Mouse (Mus musculus) megakaryocyte, embryonic 14.5 days (primary cell): ENCODE data around the gene Zmat5. TPM values are rescaled to one million over a fixed set of nuclear protein-coding genes. Genes with fewer than 3 reads are reported as not detected.

Experiments
- H3K27me3 ChIP-seq: replicated peaks from 2 replicates; pipeline ENCODE3; 2012; ENCODE audit warnings: inconsistent platforms
- H3K36me3 ChIP-seq: replicated peaks from 2 replicates; pipeline ENCODE3; 2012; ENCODE audit warnings: low read length, inconsistent platforms, mixed read lengths
- H3K4me1 ChIP-seq: 2 replicates; pipeline ENCODE4 v1.6.1; 2012; ENCODE audit warnings: inconsistent platforms
- H3K4me3 ChIP-seq: replicated peaks from 2 replicates; pipeline ENCODE3; 2012; ENCODE audit warnings: moderate library complexity, mild to moderate bottlenecking, inconsistent platforms
- H3K9me3 ChIP-seq: 2 replicates; pipeline ENCODE4 v1.6.1; 2012; ENCODE audit warnings: inconsistent platforms
- FLI1 ChIP-seq: IDR thresholded peaks from 2 replicates; pipeline ENCODE4 v1.6.1; 2012; ENCODE audit warnings: low read length, inconsistent platforms, mixed read lengths
- GATA1 ChIP-seq: IDR thresholded peaks from 3 replicates; pipeline ENCODE4 v1.6.1; 2012; ENCODE audit warnings: mixed read lengths, low read length, inconsistent platforms, borderline replicate concordance
- polyA plus RNA-seq: library from polyadenylated mRNA; stranded (reverse); fragments of >175 nt; gene quantifications from 2 replicates; pipeline ENCODE4 v1.2.3, GENCODE M21; 2012; ENCODE audit warnings: low replicate concordance; ENCODE audit not compliant: insufficient read depth

Gene Zmat5
- polyA plus RNA-seq, 1 experiment, result 75.1 TPM

DNA sequence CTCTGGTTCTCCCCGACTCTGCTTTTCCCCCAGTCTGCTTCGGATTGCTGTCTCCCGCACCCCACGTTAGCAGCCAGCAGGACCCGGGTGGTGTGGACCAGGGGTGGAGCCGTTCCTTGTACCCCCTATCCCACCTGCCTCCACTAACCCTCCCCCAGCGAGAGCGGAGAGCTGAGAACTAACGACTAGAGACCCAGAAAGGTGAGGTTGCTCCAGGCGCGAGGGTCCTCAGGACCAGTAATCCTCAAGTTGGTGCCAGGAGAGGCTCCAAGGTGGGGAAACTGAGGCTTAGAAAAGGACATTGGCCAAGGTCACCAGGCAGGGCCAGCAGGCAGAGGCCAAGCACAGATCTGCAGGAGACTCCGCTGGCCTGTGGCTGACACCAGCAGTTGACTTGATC lies 42.8 kb downstream of the Zmat5 start:
- TF ChIP-seq GATA1 (no peak), FLI1 (no peak)
- Histone ChIP-seq H3K9me3 (peaks cover 3% of the 10 kb centered on the region; the same call in 1 of the 2 replicates), H3K36me3 (no peaks in the 10 kb centered on the region), H3K4me1 (peaks cover 11% of the 10 kb centered on the region), H3K4me3 (peak overlapping the region; percentile 28), H3K27me3 (peaks cover 96% of the 10 kb centered on the region)

DNA sequence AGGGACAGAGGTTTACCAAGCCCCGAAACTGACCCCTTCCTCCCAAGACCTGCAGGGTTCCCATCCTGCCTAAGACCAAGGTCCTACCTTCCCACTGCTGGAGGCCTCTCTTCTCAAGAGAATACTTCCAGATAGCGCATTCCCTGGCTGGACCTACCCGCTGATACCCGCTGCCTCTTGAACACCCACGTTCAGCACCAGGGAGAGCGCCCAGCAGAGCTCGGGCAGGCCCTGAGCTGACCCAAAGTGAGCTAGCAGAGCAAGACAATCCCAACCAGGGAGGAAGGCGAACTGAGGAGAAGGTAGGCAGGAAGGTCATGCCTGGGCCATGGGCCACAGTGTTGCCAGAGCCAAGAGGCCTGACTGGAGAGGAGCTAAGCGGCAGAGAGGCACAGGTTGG lies 45.8 kb downstream of the Zmat5 start:
- H3K4me1 ChIP-seq, result peaks cover 11% of the 10 kb centered on the region
- H3K9me3 ChIP-seq, result peaks cover 19% of the 10 kb centered on the region
- TF ChIP-seq FLI1 (no peak), GATA1 (no peak)
- peaks cover 90% of the 10 kb centered on the region for H3K27me3 ChIP-seq
- no peaks in the 10 kb centered on the region for H3K36me3 ChIP-seq
- H3K4me3 ChIP-seq, result no peak overlapping the region

DNA sequence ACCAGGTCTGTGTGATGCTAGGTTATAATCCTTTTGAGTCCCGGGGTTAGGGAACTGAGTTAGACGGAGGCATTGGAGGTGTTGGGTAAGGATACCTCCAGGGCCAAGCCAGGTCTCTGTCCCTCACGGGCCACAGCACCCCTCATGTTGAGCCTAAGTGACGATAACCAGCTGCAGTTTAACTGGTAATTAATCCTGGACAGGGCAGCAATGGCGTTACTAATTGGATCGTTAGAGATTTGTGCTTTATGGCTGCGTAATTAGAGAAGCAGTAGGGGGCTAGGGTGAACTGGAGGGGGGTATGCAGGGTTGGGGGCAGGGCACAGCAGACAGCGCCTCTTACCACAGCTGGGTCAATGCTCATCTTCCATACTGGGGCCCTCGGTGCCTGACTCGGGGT lies 48.4 kb downstream of the Zmat5 start:
- H3K36me3 ChIP-seq, result no peaks in the 10 kb centered on the region
- H3K27me3 ChIP-seq, result peaks cover 85% of the 10 kb centered on the region
- no peak overlapping the region for H3K4me3 ChIP-seq
- peaks cover 19% of the 10 kb centered on the region for H3K9me3 ChIP-seq
- H3K4me1 ChIP-seq, result peaks cover 3% of the 10 kb centered on the region; the same call in 1 of the 2 replicates
- no peak for TF ChIP-seq FLI1
- no peak for TF ChIP-seq GATA1

DNA sequence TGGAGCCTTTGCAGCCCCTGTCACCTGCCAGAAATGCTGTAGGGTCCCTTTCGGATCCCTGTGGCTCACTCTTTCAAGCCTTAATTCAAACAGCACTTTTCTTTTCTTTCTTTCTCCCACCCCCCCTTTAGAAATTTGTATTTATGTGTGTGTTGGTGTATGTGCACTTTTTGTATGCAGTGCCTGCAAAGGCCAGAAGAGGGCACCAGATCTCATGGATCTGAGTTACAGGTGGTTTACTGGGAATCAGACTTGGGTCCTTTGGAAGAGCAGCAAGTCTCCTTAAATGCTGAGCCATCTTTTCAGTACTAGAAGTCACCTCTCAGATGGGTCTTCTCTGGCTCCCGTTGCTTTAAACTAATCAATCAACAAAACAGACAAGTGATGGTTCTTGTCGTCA lies 49.6 kb downstream of the Zmat5 start:
- TF ChIP-seq GATA1, result no peak
- TF ChIP-seq FLI1, result no peak
- Histone ChIP-seq H3K4me1 (peaks cover 3% of the 10 kb centered on the region; the same call in 1 of the 2 replicates), H3K4me3 (no peak overlapping the region), H3K9me3 (peaks cover 19% of the 10 kb centered on the region), H3K27me3 (peaks cover 81% of the 10 kb centered on the region), H3K36me3 (no peaks in the 10 kb centered on the region)

DNA sequence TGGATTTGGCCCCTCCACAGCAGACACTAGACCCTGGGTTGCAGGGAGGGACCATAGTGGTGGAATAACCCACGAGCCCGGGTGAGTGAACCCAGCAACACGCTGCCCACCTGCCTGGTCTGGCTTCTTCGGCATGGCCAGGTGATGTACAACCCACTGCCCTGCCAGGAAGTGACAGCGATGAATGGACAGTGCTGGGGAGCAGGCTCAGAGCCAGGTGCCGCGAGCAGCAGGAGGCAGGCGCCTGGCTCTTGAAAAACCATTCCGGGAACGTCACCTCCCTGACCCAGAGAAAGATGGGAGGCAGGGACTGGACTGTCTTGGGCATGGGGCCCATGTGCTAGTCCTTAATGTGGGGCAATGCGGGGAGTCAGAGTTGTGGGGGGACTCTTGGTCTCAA lies 50.4 kb downstream of the Zmat5 start:
- Histone ChIP-seq H3K4me3 (no peak overlapping the region), H3K27me3 (peaks cover 74% of the 10 kb centered on the region), H3K36me3 (no peaks in the 10 kb centered on the region), H3K9me3 (peaks cover 16% of the 10 kb centered on the region), H3K4me1 (peaks cover 3% of the 10 kb centered on the region; the same call in 1 of the 2 replicates)
- no peak for TF ChIP-seq FLI1
- no peak for TF ChIP-seq GATA1

DNA sequence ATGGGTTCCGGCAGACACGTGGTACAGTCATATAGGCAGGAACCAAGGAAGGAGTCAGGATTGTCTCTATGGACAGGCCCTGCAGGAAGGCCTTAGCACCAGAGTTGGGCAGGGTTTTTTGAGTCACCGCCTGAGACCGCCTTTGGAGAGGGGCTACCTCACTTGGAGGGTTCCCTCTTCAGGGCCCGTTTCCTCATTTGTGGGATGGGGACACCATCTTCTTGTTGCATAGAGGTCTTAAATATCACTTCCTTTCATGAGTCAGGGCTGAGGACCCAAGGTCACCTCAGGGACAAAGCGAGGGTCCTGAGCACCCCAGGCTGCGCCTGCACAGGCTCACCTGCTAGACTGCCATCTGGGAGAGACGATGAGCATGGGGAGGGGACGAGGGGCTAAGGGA lies 52.0 kb downstream of the Zmat5 start:
- H3K4me1 ChIP-seq, result peaks cover 3% of the 10 kb centered on the region; the same call in 1 of the 2 replicates
- H3K27me3 ChIP-seq, result peaks cover 70% of the 10 kb centered on the region
- TF ChIP-seq GATA1 (no peak), FLI1 (no peak)
- no peaks in the 10 kb centered on the region for H3K36me3 ChIP-seq
- H3K9me3 ChIP-seq, result peaks cover 16% of the 10 kb centered on the region
- H3K4me3 ChIP-seq, result no peak overlapping the region

DNA sequence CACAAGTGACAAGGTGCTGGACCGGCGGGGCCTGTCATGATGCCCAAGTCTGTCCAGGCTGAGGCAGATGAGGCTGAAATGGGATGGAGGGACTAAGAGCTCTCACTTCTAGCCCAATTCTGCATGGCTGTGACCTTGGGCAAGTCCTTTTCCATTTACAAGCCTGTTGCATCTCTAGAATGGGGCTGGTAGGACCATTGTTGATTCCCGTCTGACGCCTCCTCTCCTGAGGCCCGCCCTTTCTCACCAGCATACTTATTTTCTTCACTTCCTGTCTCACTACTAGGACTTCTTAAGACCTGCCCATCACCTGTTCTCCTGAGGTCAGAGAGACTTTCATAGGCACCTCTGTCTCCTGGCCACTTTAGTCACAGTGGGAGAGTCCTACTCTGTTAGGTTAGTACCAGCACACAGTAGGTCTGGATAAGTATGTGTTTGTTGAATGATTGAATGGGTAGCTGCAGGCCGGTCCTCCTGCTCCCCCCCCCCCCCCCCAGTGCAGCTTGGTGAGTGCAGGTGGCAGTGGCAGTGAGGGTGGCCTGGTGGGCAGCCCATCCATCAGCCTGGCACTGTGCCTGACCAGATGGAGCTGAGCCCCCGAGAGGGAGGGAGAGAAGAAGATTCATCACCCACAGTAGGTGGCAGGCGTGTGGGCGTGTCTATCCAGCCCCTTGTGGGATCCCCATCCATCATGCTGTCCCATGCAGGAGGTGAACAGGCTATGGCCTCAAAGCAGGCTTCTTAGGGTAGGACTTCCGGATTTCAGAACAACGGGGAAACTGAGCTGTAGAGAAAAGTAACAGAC lies 52.7 kb downstream of the Zmat5 start:
- TF ChIP-seq GATA1, result no peak
- no peak for TF ChIP-seq FLI1
- Histone ChIP-seq H3K9me3 (peaks cover 16% of the 10 kb centered on the region), H3K4me3 (no peak overlapping the region), H3K36me3 (no peaks in the 10 kb centered on the region), H3K27me3 (peaks cover 71% of the 10 kb centered on the region), H3K4me1 (peaks cover 3% of the 10 kb centered on the region; the same call in 1 of the 2 replicates)

DNA sequence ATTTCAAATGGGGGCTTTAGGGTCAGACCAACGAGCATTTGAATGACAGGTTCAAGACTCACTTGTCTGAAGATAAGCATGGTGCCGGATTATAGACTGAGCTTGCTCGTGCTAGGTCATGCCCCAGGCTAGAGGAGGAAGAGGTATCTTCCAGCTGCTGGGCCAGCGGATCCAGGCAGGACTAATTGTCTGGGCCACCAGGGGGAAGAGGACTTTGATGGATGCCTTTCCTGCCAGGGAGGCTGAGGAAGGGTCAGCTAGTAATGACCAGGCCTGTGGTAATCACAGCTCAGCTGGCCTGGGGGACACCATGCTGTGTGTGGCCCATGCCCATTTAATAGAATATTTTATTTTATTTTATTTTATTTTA lies 53.3 kb downstream of the Zmat5 start:
- peaks cover 3% of the 10 kb centered on the region; the same call in 1 of the 2 replicates for H3K4me1 ChIP-seq
- TF ChIP-seq FLI1 (no peak), GATA1 (no peak)

DNA sequence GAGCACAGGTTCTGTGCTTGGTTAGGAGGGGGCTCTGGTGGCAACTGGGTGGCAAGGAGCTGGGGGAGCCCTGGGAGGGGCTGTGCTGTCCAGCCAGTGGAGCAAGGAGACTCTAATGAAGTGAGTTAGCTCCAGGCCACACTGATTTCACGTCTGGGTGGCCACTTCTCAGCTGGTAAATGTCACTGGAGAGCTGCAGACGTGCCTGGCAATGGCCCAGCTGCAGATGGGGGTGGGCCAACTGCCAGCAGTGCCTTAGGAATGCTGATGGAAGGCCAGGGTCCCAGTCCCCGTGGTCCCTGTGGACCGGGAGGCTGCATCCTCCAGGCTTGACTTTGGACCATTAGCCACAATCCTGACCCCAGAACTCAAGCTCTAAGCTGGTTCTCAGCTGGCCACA lies 56.0 kb downstream of the Zmat5 start:
- Histone ChIP-seq H3K9me3 (no peaks in the 10 kb centered on the region), H3K4me1 (peaks cover 6% of the 10 kb centered on the region; the same call in 1 of the 2 replicates)
- TF ChIP-seq GATA1, result no peak
- TF ChIP-seq FLI1, result no peak

More for the DNA sequence above, 53.3 kb downstream of the Zmat5 start:
- Histone ChIP-seq H3K36me3 (no peaks in the 10 kb centered on the region), H3K4me3 (no peak overlapping the region), H3K9me3 (peaks cover 16% of the 10 kb centered on the region), H3K27me3 (peaks cover 71% of the 10 kb centered on the region)

DNA sequence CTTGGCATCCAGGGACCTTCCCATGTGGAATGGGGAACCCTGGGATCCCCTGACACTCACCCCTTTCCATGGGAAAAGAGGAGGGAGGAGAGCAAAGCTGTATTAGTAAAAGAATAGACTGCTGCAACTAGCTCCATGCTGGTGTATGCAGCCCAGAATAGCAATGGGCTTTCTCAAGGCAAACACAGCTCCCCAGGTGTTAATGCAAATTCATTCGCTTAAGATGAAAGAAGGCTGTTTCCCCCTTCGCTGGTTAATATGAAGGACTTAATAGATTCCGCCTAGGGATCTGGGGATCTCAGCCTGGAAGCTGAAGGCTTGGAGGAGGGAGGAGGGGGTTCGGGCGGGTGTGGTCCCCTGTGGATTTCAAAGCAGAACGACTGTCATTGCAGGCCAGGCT lies 57.5 kb downstream of the Zmat5 start:
- no peak for TF ChIP-seq GATA1
- no peak for TF ChIP-seq FLI1
- peaks cover 51% of the 10 kb centered on the region for H3K27me3 ChIP-seq
- H3K36me3 ChIP-seq, result peaks cover 17% of the 10 kb centered on the region
- no peaks in the 10 kb centered on the region for H3K9me3 ChIP-seq
- H3K4me1 ChIP-seq, result peaks cover 6% of the 10 kb centered on the region; the same call in 1 of the 2 replicates
- no peak overlapping the region for H3K4me3 ChIP-seq

More for the DNA sequence above, 56.0 kb downstream of the Zmat5 start:
- Histone ChIP-seq H3K4me3 (no peak overlapping the region), H3K27me3 (peaks cover 63% of the 10 kb centered on the region), H3K36me3 (peaks cover 6% of the 10 kb centered on the region)
